Mouse (Mus musculus) liver, adult 2 months (tissue): ENCODE data around the gene Slc36a3. TPM values are rescaled to one million over a fixed set of nuclear protein-coding genes. Genes with fewer than 3 reads are reported as not detected.

Experiments
- DNase-seq: peaks from one replicate; pipeline ENCODE4 v3.0.0-alpha.2; 2011; ENCODE audit warnings: low read depth, low spot score; ENCODE audit errors: extremely low read depth
- H3K27ac ChIP-seq: fragments of 200-500 bp; replicated peaks from 2 replicates; pipeline ENCODE4 v1.5.1; 2012; ENCODE audit warnings: low read depth, mild to moderate bottlenecking, control low read depth, inconsistent platforms, low read length; ENCODE audit not compliant: insufficient read depth
- H3K27me3 ChIP-seq: fragments of 200-500 bp; 2 replicates; pipeline ENCODE4 v1.6.1; 2012; ENCODE audit warnings: mild to moderate bottlenecking, moderate library complexity, low read length, inconsistent platforms; ENCODE audit not compliant: control insufficient read depth, insufficient read depth
- H3K36me3 ChIP-seq: fragments of 200-500 bp; 2 replicates; pipeline ENCODE4 v1.6.1; 2012; ENCODE audit warnings: low read length, inconsistent platforms; ENCODE audit not compliant: control insufficient read depth, insufficient read depth
- H3K4me1 ChIP-seq: fragments of 200-500 bp; 2 replicates; pipeline ENCODE4 v1.6.1; 2011; ENCODE audit warnings: low read length; ENCODE audit not compliant: control insufficient read depth, insufficient read depth
- H3K4me3 ChIP-seq: fragments of 200-500 bp; 2 replicates; pipeline ENCODE4 v1.5.1; 2011; ENCODE audit warnings: low read depth, mild to moderate bottlenecking, control low read depth, low read length, moderate library complexity; ENCODE audit not compliant: insufficient read depth
- H3K79me2 ChIP-seq: fragments of 200-500 bp; 2 replicates; pipeline ENCODE4 v1.6.1; 2012; ENCODE audit warnings: inconsistent platforms, mild to moderate bottlenecking, low read length, moderate library complexity; ENCODE audit not compliant: control insufficient read depth, insufficient read depth
- H3K9ac ChIP-seq: fragments of 200-500 bp; 2 replicates; pipeline ENCODE4 v1.6.1; 2012; ENCODE audit warnings: low read depth, mild to moderate bottlenecking, control low read depth, inconsistent platforms, low read length
- CTCF ChIP-seq: fragments of 200-500 bp; IDR thresholded peaks from 2 replicates; pipeline ENCODE4 v1.5.1; 2011; ENCODE audit warnings: low read depth, low read length, control low read depth
- POLR2A ChIP-seq: fragments of 200-500 bp; IDR thresholded peaks from 2 replicates; pipeline ENCODE4 v1.6.1; 2011; ENCODE audit warnings: low read length, control low read depth; ENCODE audit not compliant: insufficient read depth; ENCODE audit errors: extremely low read depth
- WGBS: fragments of 180-500 bp; shearing (Covaris S2); methylation state at CpG from one replicate; pipeline ENCODE4 v1.1.7; 2018; 5-methylcytosine and 5-hydroxymethylcytosine counted together
- polyA plus RNA-seq: library from polyadenylated mRNA; depleted of rRNA; stranded (reverse); fragments of >200 nt; gene quantifications from 2 replicates; pipeline ENCODE4 v1.2.3, GENCODE M21; 2012
- total RNA-seq: library from RNA; depleted of rRNA; stranded (reverse); fragments of >200 nt; gene quantifications from 2 replicates; pipeline ENCODE4 v1.2.3, GENCODE M21; 2014

Gene Slc36a3
- total and polyA plus RNA-seq, 2 experiments: 0.05 TPM; not detected in 1

GRCm38 (mm10) chr11:55131946-55132345 lies 19.6 kb downstream of the Slc36a3 start:
- 76% methylated on average over 1 of the region's 1 CpGs for WGBS
- no peak overlapping the region for H3K4me3 ChIP-seq
- no peak for DNase-seq
- H3K27me3 ChIP-seq: no peaks in the 10 kb centered on the region
- no peaks in the 10 kb centered on the region for H3K36me3 ChIP-seq
- H3K4me1 ChIP-seq: no peaks in the 10 kb centered on the region
- no peaks in the 10 kb centered on the region for H3K79me2 ChIP-seq
- H3K27ac ChIP-seq: no peak overlapping the region
- no peak overlapping the region for H3K9ac ChIP-seq
- TF ChIP-seq CTCF (no peak), POLR2A (no peak)

- Histone ChIP-seq H3K4me3 (no peak overlapping the region), H3K27me3 (no peaks in the 10 kb centered on the region), H3K27ac (no peak overlapping the region), H3K9ac (no peak overlapping the region), H3K4me1 (no peaks in the 10 kb centered on the region), H3K36me3 (no peaks in the 10 kb centered on the region), H3K79me2 (no peaks in the 10 kb centered on the region)
- no peak for DNase-seq
- TF ChIP-seq POLR2A (no peak), CTCF (no peak)
- WGBS: 82% methylated on average over 11 of the region's 11 CpGs
These were observed 20.3 kb downstream of the Slc36a3 start for GRCm38 (mm10) chr11:55131077-55131742.

GRCm38 (mm10) chr11:55128411-55128810 lies 23.1 kb downstream of the Slc36a3 start:
- no peak overlapping the region for H3K27ac ChIP-seq
- 80% methylated on average over 3 of the region's 3 CpGs for WGBS
- no peak overlapping the region for H3K9ac ChIP-seq
- H3K4me1 ChIP-seq: no peaks in the 10 kb centered on the region
- TF ChIP-seq CTCF: no peak
- no peak for TF ChIP-seq POLR2A
- H3K36me3 ChIP-seq: no peaks in the 10 kb centered on the region
- no peak overlapping the region for H3K4me3 ChIP-seq
- no peaks in the 10 kb centered on the region for H3K27me3 ChIP-seq
- H3K79me2 ChIP-seq: no peaks in the 10 kb centered on the region
- no peak for DNase-seq

GRCm38 (mm10) chr11:55127937-55128336 lies 23.6 kb downstream of the Slc36a3 start:
- no peaks in the 10 kb centered on the region for H3K79me2 ChIP-seq
- H3K4me3 ChIP-seq: no peak overlapping the region
- no peak for TF ChIP-seq CTCF
- no peak for TF ChIP-seq POLR2A
- WGBS: 81% methylated on average over 6 of the region's 6 CpGs
- H3K27ac ChIP-seq: no peak overlapping the region
- no peaks in the 10 kb centered on the region for H3K36me3 ChIP-seq
- H3K9ac ChIP-seq: no peak overlapping the region
- no peak for DNase-seq
- no peaks in the 10 kb centered on the region for H3K27me3 ChIP-seq
- no peaks in the 10 kb centered on the region for H3K4me1 ChIP-seq

GRCm38 (mm10) chr11:55126663-55127062 lies 24.8 kb downstream of the Slc36a3 start:
- Histone ChIP-seq H3K4me1 (no peaks in the 10 kb centered on the region), H3K9ac (no peak overlapping the region), H3K27ac (no peak overlapping the region), H3K4me3 (no peak overlapping the region), H3K79me2 (no peaks in the 10 kb centered on the region), H3K27me3 (no peaks in the 10 kb centered on the region), H3K36me3 (no peaks in the 10 kb centered on the region)
- DNase-seq: no peak
- TF ChIP-seq POLR2A: no peak
- no peak for TF ChIP-seq CTCF
- 66% methylated on average over 3 of the region's 3 CpGs for WGBS

- no peaks in the 10 kb centered on the region for H3K36me3 ChIP-seq
- H3K79me2 ChIP-seq: no peaks in the 10 kb centered on the region
- TF ChIP-seq CTCF (no peak), POLR2A (no peak)
- no peak overlapping the region for H3K27ac ChIP-seq
- H3K4me3 ChIP-seq: no peak overlapping the region
- H3K27me3 ChIP-seq: no peaks in the 10 kb centered on the region
- WGBS: 86% methylated on average over 1 of the region's 1 CpGs
- no peak for DNase-seq
- H3K4me1 ChIP-seq: no peaks in the 10 kb centered on the region
- no peak overlapping the region for H3K9ac ChIP-seq
These were observed 30.1 kb downstream of the Slc36a3 start for GRCm38 (mm10) chr11:55121430-55121829.
